Mouse (Mus musculus): ENCODE measurements around the gene Psd4.

DNA sequence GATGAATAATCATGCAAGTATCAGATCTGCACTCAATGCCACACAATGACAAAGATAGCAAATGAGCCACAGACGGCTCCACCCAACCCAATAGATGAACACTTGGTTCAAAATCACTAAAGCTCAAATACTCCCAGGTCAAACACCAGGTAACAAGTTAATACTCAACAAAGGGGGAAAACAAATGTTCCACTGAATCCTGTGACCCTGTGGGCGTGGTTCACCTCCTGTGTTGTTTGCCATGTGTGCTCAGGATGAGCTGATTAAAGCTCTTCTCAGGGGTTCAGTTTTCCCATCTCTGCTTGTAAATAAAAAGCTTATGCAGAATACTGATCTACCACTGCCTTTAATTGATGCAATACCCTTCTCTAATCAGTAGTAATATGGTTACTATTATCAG, 16.2 kb upstream of the Psd4 start:
- TF ChIP-seq CTCF (IDR thresholded peaks at IDR 0.05; ENCODE audit: borderline replicate concordance, insufficient read depth, low read depth, low read length) (no peak), POLR2A (IDR thresholded peaks at IDR 0.05; ENCODE audit: borderline replicate concordance, insufficient read depth, low read length) (no peak)
